Mouse (Mus musculus) right cerebral cortex, postnatal 14 days (tissue): ENCODE measurements around the gene Pacsin2.
A peak's percentile ranks its signal among the peaks of the same experiment; 100 is the strongest.
"Not testable (repeated sequence)": the region's sequence is repeated elsewhere in the genome, so short reads cannot be mapped to it uniquely, and the experiment has no call there.

ENCODE experiments used
- DNase-seq: peaks from one replicate; pipeline ENCODE4 v3.0.0; 2022

Gene Pacsin2

DNA sequence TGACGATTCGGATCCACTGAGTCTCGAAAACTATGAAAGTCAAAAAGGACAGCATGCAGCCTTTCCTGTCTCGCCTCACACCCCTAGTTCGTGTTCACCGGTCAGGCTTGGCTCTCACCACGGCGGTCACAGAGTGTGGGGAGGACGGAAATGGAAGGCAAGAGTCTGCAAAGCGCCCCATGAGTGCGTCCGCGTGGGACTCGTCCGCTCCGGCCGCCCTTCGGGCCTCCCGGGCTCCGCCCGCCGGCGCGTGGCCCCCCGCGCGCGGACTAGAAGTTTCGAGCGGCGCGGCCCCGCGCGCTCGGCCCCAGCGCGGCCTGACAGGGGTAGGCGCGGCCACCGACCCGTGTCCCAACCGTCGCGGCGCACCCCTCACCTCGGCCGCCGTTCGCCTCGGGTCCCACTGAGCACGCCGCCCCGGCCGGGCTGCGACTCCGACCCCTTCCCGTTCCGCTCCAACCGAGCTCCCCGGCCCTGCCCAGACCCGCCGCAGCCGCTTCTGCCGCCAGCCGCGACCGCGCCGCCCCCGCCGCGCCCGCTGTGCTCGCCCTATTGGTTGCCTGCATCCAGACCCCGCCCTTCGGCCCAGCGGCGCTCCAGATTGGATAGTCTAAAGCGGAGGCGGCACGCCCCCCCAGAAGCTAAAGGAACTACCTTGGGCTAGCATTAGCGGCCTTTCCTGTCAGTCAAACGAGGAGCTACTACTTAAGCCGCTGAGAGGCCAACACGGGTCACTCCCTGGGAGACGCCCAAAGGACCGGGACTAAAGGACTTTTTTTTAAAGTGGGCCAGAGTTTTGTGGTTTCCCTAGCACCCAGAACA lies at the start of gene Pacsin2:
Gene Pacsin2 (minus strand): TSS at position 524 of the 822 bp plus-strand sequence.
- DNase-seq = peak; percentile 96

DNA sequence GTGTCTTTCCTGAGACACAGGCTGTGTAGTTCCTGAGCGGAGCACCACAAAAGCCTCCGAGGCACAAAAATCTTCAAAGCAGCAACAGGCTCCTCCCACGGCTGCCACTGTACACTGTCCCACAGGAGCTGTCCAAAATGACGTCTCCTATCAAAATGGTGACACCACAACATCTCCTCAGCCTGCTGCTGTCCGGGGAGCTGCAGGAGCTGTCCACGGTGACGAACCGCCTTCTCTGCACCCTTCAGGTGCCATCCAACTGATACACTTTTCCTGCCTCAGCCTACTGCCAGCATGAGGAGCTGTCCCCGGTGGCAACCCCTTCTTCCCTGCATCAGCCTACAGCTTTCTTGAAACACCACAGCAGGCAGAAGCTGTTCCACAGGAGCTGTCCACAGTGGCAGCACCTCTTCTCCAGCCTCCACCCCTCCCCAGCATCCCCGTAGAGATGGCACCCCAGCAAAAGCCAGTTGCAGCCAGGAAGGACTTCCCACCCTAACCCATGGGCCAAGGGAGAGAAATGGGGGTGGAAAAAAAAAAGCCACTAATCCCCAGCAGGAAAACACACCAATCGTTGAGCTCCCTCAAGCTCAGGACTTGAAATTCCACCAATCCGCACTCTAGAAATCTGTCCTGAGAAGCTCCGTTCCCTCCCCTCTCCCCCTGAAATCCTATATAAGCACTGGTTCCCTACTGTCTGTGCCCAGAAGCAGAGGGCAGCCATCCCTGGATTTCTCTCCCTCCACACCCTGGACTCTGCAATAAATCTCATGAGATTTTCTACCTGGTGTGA lies 48.3 kb upstream of the Pacsin2 start:
- DNase-seq = no peak

DNA sequence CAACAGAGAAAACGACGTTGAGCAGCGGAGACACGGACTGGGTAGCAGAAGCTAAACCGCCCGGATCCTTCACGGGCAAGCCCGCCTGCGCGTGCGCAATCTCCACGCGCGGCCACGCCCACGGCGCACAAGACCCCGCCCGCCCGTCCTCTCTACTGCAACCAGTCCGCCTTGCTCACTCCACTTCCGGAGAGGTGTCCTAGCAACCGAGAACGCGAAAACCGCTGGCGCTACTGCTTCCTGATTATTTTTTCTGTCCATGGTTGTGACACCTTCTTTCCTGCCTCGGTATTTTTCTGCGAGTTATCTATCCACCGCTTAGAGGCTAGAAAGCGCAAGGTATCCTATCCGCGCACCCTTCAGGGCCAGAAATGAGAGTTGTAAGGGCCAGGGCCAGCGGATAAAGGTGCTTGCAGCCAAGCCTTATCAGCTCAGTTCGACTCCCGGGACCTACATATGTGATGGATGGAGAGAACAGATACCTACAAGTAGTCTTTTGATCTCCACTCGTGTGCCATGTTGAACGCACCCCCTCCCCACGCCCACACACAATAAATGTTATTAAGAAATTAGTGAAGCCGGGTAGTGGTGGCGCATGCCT lies 46.5 kb upstream of the Pacsin2 start, which contains the start of gene Ttll1:
Gene Ttll1 (minus strand): TSS at position 89 of the 601 bp plus-strand sequence.
- peak; percentile 94 for DNase-seq

DNA sequence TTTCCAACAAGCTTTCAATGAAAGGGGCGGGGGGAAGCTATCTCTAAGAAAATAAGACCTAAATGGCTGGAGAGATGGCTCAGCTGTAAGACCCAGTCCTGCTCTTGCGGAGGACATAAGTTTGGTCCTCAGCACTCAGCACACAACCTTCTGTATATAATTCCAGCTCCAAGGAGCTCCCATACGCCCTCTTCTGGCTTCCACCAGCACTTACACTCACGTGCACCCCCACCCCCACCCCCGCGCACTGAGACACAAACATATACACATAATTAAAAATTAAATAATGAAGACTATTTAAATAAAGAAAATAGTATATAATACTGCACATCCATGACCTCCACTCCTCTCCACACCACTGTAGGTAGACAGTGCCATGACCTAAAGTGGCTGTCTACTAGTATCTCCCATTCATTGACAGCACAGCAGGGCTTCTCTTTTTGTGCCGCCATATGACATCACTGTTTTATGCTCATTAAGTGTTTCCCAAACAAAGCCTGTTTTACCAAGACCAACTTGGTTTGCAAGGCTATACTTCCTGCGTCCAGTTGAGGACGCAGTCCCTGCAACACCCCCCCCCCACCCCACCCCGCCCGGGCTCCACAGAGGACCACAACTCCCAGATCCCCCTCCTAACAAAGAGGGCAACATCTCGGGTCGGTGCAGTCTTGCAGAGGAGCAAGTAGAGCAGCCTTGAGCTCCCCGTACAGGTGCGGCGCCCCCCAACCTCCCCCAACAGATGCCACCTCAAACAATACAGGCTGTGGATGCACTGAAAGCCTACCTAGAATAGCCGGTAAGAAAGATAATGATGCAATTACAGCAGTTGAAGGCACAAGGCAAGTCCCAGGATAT lies 45.8 kb upstream of the Pacsin2 start:
- no peak for DNase-seq

DNA sequence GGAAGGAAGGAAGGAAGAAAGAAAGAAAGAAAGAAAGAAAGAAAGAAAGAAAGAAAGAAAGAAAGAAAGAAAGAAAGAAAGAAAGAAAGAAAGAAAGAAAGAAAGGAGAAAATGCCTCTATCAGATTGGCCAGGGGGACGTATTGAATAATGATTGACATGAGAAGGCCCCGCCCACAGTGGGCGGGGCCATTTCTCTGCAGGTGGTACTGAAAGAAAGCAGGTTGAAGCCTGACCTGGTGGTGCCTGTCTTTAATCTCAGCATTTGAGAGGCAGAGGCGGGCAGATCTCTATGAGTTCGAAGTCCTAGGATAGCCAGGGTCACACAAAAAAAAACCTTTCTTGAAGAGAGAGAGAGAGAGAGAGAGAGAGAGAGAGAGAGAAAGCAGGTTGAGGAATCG lies 37.1 kb upstream of the Pacsin2 start:
- not testable (repeated sequence) for DNase-seq

DNA sequence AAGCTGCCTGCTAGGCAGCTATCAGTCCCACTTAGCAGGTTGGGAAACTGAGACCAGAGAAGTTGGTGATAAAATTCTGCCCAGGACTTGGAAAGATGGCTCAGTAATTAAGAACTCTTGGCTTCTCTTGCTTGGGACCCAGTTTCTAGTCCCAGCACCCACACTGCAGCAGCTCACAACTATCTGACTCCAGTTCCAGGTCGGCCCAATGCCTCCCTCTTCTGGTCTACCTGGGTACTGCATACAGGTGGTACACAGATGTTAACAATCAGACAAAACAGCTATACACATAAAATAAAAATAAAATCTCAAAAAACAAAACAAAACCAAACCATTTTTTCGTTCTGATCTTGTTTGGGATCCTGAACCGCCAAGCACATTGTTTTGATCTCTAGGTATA lies 35.9 kb upstream of the Pacsin2 start:
- DNase-seq = no peak

DNA sequence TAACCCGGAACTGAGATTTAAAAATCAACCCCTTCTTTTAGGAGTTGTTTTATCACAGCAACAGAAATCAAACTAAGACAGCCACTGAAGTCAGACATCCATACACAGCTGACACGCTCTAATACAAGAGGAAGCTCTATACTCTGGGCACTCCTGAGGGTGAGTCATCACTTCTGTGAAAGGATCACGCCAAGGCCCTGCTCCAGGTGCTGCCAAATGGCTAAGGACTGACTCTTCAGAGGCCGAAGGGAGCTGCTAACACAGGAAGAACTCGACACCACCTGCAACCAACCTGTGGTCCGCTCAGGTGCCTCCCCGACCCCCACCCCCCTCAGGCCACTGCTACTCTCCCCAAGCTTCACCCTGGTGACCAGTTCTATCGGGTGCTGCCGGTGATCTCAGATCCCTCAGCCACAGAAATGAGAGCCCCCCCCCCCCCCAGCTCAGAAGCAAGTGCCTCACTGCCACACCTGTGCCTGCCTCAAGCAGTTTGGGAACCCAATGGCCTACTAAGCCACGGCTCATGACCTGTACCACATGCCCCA lies 34.9 kb upstream of the Pacsin2 start:
- DNase-seq = no peak

DNA sequence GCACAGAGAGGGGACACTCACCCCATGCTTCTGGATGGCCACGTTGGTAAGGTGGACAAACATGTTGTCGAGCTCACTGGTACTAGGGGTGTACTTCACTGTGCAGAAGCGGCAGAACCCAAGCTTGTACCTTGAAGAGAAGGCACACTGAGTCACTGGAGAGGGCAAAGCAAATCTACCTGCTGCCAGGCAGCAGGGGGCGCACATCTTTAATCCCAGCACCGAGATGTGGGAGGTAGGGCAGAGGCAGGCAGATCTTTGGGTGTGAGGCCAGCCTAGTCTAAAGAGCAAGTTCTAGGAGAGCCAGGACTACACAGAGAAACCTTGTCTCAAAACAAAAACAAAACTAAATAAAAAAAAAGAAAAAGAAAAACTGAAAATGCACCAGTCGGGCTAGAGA lies 32.9 kb upstream of the Pacsin2 start:
- DNase-seq = no peak

DNA sequence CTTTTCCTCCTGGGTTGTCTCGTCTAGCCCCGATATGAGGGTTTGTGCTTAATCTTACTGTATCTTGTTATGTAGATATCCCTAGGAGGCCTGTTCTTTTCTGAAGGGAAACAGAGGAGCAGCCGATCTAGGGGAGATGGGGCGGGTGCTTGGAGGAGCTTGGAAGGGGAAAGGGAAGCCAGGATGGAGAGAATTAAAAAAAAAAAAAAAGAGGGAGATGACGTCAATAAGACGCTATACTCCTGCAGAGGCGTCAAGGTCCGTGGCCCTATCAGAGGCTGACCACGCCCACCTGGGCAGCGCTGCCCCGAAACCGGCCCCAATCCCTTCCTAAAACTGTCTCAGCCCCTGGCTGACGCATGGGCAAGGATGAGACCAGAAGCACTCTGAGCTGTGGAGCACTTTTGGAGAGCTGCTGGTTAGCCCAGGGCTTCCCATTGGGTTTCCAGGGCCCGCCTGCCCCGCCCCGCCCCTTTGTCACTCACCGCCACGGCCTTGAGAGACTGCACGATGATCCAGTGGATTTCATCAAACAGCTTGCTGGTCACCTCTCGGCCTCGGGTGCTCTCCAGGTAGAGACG lies 31.5 kb upstream of the Pacsin2 start:
- DNase-seq = no peak

DNA sequence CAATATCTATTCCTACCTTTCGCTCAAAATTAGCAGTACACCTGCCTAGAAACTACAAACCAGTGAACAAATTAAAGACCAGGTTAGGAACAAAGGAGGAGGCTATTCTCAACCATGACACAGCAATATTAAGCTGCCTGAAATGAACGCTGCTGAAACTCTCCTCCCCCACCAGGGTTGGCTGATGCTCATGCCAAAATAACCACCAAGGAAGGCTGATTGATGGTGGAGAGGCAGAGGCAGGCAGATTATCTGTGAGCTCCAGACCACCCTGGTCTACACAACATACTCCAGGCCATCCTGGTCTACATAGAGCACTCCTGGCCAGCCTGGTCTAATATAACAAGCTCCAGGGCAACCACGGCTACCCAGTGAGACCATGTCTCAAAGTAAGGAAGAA lies 30.8 kb upstream of the Pacsin2 start:
- DNase-seq = no peak

DNA sequence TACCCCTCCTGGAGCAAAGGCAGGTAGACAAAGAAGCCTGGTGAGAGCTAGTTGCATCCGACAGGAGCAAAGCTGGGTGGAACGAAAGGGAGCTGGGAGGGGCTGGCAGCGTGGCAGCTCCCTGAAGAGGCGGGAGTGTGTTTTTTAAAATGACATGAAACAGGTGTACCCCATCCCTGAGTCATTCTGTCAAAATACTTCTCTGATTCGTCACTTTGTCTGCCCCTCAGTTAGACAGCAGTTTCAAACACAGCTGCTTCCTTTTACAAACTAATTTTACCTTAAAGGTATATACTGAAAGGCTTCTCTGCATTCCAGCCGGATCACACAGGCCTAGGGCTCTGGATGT lies 30.1 kb upstream of the Pacsin2 start:
- DNase-seq = no peak

DNA sequence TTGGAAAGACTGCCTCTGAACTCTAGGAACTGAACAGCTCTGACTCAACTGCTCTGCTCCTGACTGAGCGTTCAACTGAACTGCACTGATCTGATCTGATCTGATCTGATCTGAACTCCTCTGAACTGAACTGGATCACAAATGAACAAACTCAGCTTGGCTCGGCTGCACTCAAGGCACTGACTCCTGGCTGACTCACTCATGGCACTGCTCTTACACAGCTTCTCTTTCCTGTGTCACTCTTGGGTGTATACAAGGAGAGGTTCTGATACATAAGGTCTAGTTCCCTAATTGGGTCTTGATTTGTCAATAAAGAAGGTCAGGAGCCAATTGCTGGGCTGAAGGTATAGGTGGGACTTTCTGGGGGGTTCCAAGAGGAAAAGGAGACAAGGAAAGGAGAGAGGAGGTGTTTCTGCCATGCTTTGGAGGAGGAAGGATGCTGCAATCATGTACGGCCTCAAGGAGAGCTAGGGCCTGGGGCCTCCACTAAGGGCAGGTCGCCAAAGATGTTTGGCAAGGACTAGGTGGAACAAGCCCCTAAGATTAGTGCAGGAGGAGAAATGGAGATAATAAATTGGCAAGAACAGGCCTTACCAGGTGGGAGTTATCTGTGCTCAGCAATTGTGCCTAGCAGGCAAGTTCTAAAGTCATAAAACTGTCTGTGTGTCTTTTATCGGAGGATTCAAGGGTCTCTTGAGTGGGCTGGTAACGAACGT lies 29.6 kb upstream of the Pacsin2 start:
- DNase-seq = no peak

DNA sequence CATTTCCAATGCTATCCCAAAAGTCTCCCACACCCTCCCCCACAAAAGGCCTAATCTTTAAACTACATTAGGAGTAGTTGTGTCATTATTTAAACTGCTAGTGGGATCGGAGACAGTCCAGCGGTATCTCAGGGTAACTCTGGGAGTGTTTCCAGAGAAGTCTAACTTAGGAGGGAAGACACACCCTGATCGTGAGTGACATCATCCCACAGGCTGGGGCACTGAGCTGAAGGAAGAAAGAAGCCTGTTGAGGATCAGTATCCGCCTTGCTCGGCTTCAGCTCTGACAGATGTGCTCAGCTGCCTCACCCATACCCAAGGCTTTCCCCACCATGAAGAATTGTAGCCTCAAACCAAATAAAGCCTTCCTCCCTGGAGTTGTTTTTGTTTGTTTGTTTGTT lies 27.5 kb upstream of the Pacsin2 start:
- no peak for DNase-seq

DNA sequence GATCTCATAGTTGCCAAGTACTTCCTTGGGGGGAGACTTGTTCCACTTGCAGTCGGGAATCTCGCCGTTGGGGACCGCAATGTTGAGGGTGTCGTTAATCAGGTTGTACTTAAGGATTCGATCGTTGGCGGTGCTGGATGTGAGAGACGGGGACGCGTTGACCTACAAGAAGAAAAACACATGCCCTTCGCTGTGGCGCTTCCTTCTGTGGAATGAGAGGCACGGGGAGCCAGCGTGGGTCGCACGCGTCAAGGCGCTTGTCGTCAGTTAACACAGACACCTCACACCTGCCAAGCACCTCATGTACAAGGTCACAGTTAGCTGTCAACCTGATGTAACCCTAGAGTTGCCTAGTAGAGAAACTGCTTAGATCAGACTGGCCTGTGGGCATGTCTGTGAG lies 25.1 kb upstream of the Pacsin2 start:
- no peak for DNase-seq

DNA sequence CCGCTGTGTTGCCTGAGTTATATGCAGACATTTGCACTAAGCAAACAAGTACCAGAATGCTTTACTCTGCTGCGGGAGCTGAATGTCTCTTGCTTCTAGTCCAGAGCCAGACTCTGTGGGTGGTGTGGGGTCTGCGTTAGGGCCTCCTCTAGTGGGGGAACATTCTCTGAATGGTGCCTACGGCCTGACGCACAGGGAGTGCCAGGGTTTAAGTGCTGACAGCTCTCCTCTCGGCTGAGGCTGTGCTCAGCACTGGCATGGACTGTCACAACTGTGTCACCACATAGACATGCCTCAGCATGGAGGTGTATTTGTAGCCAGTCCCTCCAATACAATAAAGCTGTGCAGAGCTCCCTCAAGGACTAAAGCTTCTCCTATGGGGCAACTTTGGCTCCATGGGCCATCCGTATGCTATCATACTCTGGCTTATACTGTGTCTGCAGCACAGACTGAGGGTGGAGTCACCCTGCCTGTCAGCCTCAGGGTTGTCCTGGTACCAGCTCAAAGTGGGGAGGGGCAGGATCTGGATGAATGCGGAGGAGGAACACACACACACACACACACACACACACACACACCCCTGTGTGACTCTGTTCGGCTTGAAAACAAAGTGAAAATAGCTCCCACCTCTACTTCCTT lies 23.2 kb upstream of the Pacsin2 start:
- DNase-seq = no peak

DNA sequence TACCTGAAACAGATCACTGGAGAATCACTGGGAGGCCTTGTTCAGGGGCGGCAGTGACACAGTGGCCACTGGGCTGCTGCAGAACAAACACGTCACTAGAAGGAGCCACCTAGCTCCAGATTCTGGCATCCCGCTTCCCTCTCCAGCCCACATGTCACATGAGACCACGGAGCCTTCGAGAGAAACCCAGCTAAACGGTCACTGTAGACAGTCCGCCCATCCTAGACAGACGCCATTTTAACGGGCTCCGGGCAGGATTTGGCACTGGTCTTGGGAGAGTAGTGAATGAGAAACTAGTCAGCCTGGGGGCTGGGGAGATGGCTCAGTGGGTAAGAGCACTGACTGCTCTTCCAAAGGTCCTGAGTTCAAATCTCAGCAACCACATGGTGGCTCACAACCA lies 19.9 kb upstream of the Pacsin2 start:
- DNase-seq = no peak

DNA sequence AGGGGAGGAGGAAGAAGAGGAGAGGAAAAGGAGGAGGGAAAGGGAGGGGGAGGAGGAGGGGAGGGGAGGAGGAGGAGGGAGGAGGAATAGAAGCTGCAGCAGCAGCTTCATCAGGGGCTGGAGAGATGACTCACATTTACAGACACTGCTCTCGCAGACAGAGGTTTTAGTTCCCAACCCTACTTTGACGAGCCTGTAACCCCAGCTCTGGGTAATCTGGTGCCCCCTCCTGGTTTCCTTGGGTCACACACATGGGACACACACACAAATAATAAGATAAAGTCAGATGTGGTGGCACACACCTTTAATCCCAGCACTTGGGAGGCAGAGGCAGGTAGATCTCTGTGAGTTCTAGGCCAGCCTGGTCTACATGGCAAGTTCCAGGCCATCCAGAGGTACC lies 19.1 kb upstream of the Pacsin2 start:
- no peak for DNase-seq

DNA sequence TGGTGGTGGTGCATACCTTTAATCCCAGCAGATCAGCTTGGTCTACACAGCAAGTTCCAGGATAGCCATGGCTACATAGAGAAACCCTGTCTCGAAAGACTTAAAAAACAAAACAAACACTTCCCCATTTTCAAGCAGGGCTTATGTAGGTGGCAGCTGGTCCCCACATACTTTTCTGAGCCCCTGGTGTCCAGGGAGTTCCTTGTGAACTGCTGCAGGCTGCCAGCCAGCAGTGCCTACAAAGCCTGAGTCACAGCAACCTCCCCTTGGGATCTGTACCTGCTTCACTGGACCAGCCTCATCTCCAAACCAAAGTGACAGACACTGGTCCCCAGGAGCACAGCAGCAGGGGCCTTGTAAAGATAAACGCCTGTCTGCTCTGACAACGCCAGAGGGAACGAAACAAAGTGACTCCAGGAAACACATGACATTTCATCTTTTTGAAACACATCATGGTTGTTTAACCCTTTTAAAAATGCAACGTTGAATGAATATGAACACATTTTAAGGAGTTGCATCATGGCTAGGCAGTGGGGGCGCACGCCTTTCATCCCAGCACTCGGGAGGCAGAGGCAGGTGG lies 18.3 kb upstream of the Pacsin2 start:
- no peak for DNase-seq

DNA sequence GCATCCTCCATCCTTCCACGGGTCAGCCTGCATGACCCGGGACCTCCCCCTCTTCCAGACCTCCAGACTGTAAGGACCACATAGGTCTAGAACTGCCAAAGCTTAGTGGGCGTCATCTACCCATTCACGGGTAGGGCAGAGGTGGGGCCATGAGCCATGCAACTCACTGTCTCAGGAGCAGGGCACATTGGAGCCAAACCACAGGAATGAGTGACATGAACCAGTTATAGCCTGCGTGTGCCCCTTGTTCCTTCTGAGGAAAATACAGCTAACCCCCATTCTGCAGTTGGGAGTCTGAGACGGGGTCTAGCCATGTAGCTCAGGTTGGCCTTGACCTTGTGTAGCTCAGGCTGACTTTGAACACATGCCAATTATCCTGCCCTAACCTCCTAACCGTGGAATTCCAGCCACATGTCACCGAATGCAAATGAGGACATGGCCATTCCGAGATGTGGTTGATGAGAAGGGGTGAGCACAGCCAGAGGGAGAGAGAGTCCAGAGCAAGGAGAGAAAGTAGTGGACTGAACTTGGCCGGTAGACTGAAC lies 16.9 kb upstream of the Pacsin2 start:
- DNase-seq = no peak

DNA sequence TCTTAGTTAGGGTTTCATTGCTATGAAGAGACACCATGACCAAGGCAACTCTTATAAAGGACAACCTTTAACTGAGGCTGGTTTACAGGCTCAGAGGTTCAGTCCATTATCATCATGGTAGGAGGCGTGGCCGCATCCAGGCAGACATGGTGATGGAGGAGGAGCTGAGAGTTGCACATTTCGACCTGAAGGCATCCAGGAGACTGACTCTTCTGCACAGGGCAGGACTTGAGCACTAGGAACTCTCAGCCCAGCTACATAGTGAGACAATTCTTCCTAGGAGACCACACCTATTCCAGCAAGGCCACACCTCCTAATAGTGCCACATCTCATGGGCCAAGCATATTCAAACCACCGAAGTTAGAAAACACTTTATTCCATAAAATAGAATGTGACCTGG lies 15.4 kb upstream of the Pacsin2 start:
- DNase-seq = no peak
